Mouse (Mus musculus): ENCODE measurements around the gene Stk4. TPM values are rescaled to one million over a fixed set of nuclear protein-coding genes. Genes with fewer than 3 reads are reported as not detected.

Gene Stk4
- total and polyA plus RNA-seq, 3 experiments, result 51.4 to 77.5 (median 64.4) TPM

DNA sequence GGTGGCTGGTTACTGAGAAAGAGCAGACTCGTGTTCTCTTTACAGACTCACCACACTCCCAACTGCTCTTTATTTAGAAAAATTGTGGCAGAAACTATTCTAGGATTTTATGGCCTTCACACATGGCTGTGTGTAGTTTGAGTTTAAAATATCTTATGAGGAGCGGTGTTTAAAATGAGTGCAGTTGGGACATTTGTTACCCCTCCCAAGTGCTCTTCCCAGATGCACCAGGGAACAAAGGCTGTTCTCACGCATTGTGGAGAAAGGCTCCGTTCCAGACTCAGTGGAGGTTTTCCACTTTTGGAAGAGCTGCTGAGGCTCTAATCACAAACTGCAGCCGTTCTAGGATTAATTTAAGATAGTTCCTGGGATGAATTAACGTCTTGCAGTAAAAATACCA lies 67.6 kb downstream of the Stk4 start:
- H3K4me3 ChIP-seq (replicated peaks in 1 of 3; ENCODE audit: low read depth in 2 of 3, low read length in 2 of 3, poor library complexity in 1 of 3), result no peak overlapping the region
- dilution Hi-C loops (cut with MboI; ENCODE audit: extremely low pct_ligation_motif_present, extremely low pct_unique_long_range_greater_than_20kb, low sequenced_read_pairs), result no loop called here
- peaks cover 31 to 77% of the 10 kb centered on the region in 2 experiments for H3K36me3 ChIP-seq (replicated peaks in 1 of 2; ENCODE audit: control insufficient read depth in 1 of 2, insufficient read depth in 1 of 2, low read length in 1 of 2)
- no peaks in the 10 kb centered on the region for H3K27me3 ChIP-seq (replicated peaks)
- peaks cover 4 to 69% of the 10 kb centered on the region in 2 experiments for H3K4me1 ChIP-seq (ENCODE audit: control insufficient read depth in 1 of 2, insufficient read depth in 2 of 2)
- in situ Hi-C loops (cut with MboI; ENCODE audit: low pct_ligation_motif_present, low pct_unique_long_range_greater_than_20kb, low sequenced_read_pairs), result no loop called here
- H3K4me2 ChIP-seq (ENCODE audit: insufficient read depth, low read depth, poor library complexity, severe bottlenecking), result no peak overlapping the region
- TF ChIP-seq ZNF384 (IDR thresholded peaks at IDR 0.05; ENCODE audit: low read depth, low read length) (no peak), E2F4 (IDR thresholded peaks at IDR 0.05; ENCODE audit: insufficient replicate concordance, low read depth, low read length) (no peak), MAX (IDR thresholded peaks at IDR 0.05; ENCODE audit: low read length) (no peak), JUN (IDR thresholded peaks at IDR 0.05; ENCODE audit: insufficient read depth, low read depth, low read length) (no peak), GABPA (IDR thresholded peaks at IDR 0.05; ENCODE audit: insufficient replicate concordance, low read depth, low read length) (no peak), SMC3 (IDR thresholded peaks at IDR 0.05; ENCODE audit: low read depth, low read length) (no peak), MEF2A (IDR thresholded peaks at IDR 0.05; ENCODE audit: borderline replicate concordance, low read depth, low read length) (no peak), MAFK (IDR thresholded peaks at IDR 0.05; ENCODE audit: insufficient replicate concordance, low read length) (no peak), SIN3A (IDR thresholded peaks at IDR 0.05; ENCODE audit: low read length) (no peak), MYC (IDR thresholded peaks at IDR 0.05; ENCODE audit: low read depth, low read length) (no peak), JUND (conservative IDR thresholded peaks at IDR 0.05; ENCODE audit: low read depth, low read length) (no peak), KAT2A (IDR thresholded peaks at IDR 0.05; ENCODE audit: insufficient replicate concordance, low read length) (no peak), EP300 (IDR thresholded peaks at IDR 0.05; ENCODE audit: low read length) (no peak), UBTF (IDR thresholded peaks at IDR 0.05; ENCODE audit: low read depth, low read length) (no peak), USF1 (IDR thresholded peaks at IDR 0.05; ENCODE audit: low read depth, low read length) (no peak)
- H3K79me2 ChIP-seq (replicated peaks; ENCODE audit: control insufficient read depth, extremely low read depth, insufficient read depth, poor library complexity, severe bottlenecking), result peaks cover 8% of the 10 kb centered on the region
- no peaks in the 10 kb centered on the region for H3K9me3 ChIP-seq (replicated peaks; ENCODE audit: low read length)
- H3K27ac ChIP-seq (ENCODE audit: insufficient read depth, low read depth), result no peak overlapping the region
- no peak overlapping the region for H3K9ac ChIP-seq (ENCODE audit: insufficient read depth, low read depth)
- no peak for DNase-seq (ENCODE audit: extremely low read depth)

DNA sequence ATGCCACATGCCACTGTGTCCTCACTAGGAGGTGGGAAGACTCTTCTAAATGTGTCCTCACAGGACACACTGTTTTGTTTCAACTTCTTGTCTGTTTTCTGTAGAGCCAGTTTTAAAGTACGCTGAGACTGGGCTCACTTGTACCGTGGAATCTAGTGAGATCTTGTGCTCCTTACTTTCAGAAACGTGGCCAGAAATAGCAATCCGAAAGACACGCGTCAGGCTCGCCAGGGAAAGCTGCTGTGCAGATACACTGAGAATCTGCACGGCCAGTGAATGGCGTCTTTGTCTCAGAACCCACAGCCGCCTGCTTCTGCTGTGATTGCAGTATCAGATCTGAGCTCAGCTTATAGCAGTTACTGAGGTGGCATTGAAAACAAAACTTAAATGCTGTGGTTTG lies 71.9 kb downstream of the Stk4 start:
- Histone ChIP-seq H3K9me3 (replicated peaks; ENCODE audit: low read length) (no peaks in the 10 kb centered on the region), H3K36me3 (replicated peaks in 1 of 2; ENCODE audit: control insufficient read depth in 1 of 2, insufficient read depth in 1 of 2, low read length in 1 of 2) (peaks cover 47 to 84% of the 10 kb centered on the region in 2 experiments), H3K4me3 (replicated peaks in 1 of 3; ENCODE audit: low read depth in 2 of 3, low read length in 2 of 3, poor library complexity in 1 of 3) (no peak overlapping the region), H3K4me1 (ENCODE audit: control insufficient read depth in 1 of 2, insufficient read depth in 2 of 2) (peaks cover 5 to 78% of the 10 kb centered on the region in 2 experiments; a peak in 3 of 4 replicates), H3K79me2 (replicated peaks; ENCODE audit: control insufficient read depth, extremely low read depth, insufficient read depth, poor library complexity, severe bottlenecking) (peaks cover 13% of the 10 kb centered on the region), H3K27me3 (replicated peaks) (no peaks in the 10 kb centered on the region), H3K4me2 (ENCODE audit: insufficient read depth, low read depth, poor library complexity, severe bottlenecking) (no peak overlapping the region), H3K27ac (ENCODE audit: insufficient read depth, low read depth) (no peak overlapping the region), H3K9ac (ENCODE audit: insufficient read depth, low read depth) (no peak overlapping the region)
- in situ Hi-C loops (cut with MboI; ENCODE audit: low pct_ligation_motif_present, low pct_unique_long_range_greater_than_20kb, low sequenced_read_pairs), result no loop called here
- no peak for TF ChIP-seq MAX (IDR thresholded peaks at IDR 0.05; ENCODE audit: low read length)
- no peak for TF ChIP-seq ZMIZ1 (IDR thresholded peaks at IDR 0.05; ENCODE audit: low read depth, low read length)
- TF ChIP-seq CHD2 (IDR thresholded peaks at IDR 0.05; ENCODE audit: low read length), result no peak
- dilution Hi-C loops (cut with MboI; ENCODE audit: extremely low pct_ligation_motif_present, extremely low pct_unique_long_range_greater_than_20kb, low sequenced_read_pairs), result no loop called here
- DNase-seq (ENCODE audit: extremely low read depth), result no peak
